Mouse (Mus musculus) megakaryocyte progenitor cell, adult 5-6 weeks (primary cell): Measurements from ENCODE around the gene Olfr701. TPM values are rescaled to one million over a fixed set of nuclear protein-coding genes. Genes with fewer than 3 reads are reported as not detected.

Experiments
- ATAC-seq: replicated peaks from 2 replicates; pipeline ENCODE4 v1.8.0; 2016; ENCODE audit warnings: mild to moderate bottlenecking, moderate TSS enrichment, inconsistent platforms; ENCODE audit not compliant: poor library complexity
- total RNA-seq, 2 experiments: library from RNA; stranded (forward) in 1 of 2; stranded (reverse) in 1 of 2; fragments of 157-497, 149-512 nt in 1 of 2; fragments of 200-1000 nt in 1 of 2; gene quantifications; 2 replicates each; pipeline versions ENCODE4 v1.2.3 to v1.2.4; 2015 to 2017

The Olfr701 gene
- not detected in 2 replicates for total RNA-seq (2015)
- not detected in 2 replicates for total RNA-seq (2017)

DNA sequence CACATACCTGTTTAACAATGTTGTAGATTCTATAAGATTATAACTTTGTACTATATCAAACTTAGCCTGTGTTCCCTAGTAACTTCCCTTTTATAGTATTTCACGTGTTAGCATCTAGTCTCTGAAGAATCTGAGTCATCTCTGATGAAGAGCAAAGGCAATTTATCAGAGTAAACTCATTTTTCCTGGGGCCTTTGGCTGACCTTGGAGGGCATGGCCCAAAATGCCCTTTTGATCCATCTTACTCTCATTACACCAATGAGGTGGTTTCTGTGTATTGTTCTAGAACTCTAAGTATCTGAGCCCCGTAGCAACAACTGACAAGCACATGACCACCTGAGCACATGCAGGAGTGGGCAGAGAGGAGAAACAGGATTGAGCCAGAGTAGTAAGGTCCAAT is at the start of gene Olfr701:
Olfr701 (plus strand) TSS at position 301 of the 400 bp plus-strand sequence.
- ATAC-seq = no peak; the same call in 1 of the 2 replicates

DNA sequence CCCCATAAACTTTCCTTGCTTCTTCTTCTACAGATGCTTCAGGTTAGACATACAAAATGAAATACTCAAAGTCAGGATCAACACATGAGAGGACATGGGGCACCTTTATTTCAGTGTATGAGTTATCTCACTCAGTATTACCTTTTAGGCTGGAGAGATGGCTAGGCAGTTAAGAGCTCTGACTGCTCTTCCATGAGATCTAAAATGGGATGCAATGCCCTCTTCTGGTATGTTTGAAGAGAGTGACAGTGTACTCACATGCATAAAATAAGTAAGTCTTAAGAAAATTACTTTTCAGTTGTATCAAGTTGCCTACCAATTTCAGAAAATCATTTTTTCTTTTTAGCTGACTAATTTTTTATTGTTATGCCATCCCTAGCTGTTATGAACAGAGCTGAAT is 25.6 kb upstream of the Olfr701 start:
- ATAC-seq = peak; percentile 50; the same call in 1 of the 2 replicates

DNA sequence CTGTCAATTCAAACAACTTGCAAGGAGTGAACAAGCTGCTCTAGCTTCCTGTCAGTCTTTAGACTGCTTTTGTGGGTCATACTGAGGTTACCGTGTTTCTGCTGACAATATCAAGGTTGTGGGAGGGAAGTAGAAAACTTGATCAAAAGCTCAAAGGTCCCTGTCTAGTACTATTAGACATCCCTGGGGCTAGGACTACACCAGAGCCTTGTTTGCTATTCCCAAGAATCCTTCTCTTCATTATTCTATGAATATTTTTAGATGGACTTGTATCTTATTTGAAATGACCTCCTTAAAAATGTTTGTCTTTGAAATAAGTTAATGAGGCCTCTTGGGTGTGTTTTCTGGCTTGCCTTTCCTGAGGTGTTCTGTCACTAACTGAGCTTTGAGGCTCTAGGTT is 20.8 kb upstream of the Olfr701 start, which contains the start of gene Olfr699:
Olfr699 (minus strand) TSS at position 101 of the 400 bp plus-strand sequence.
- ATAC-seq = no peak

DNA sequence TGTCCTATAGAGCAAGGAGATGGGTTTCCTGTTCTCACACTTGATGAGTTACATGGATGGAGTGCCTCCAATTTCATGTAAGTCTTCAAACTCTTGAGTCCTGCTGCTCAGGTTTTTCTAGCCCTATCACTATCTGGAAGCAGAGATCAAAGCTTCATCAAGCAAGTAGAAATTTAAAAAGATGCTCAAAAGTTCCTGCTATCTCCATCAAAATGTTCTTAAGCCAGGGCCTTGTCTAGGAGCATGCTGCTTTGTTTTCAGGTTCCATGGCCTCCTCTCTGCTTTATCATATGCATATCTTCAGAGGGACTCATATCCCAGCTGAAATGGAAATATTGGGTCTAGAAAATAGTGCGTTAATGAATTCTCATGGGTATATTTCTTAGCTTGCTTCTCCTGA is 5.2 kb upstream of the Olfr701 start, which contains the start of gene Olfr700:
Olfr700 (minus strand) TSS at position 101 of the 400 bp plus-strand sequence.
- no peak for ATAC-seq

DNA sequence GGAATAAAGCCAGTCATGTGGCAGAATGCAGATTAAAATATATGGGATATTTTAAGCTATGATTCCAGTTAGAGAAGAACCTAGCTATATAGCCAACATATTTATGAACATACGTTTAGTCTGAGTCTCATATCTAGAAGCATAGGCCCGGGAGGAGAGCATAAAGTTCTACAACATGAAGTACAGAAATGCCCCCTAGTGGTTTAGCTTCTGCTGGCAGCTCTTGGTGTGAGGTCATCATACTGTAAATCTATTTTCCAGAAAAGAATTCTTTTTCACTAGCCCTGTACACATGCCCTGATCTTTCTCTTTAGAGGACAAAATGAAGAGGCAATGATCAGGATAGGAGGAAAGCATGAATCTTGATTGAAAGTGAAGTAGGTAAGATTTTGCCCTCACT is 1.8 kb downstream of the Olfr701 start:
- ATAC-seq = peak; percentile 89

DNA sequence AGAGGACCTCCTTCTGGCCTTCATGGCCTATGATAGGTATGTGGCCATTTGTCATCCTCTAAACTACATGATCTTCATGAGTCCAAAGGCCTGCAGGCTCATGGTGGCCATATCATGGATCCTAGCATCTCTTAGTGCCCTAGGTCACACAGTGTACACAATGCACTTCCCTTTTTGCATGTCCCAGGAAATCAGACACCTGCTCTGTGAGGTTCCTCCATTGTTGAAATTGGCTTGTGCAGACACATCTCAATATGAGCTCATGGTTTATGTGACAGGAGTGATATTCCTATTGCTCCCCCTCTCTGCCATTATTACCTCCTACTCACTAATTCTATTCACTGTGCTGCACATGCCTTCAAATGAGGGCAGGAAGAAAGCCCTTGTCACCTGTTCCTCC is 4.5 kb downstream of the Olfr701 start:
- no peak; the same call in 1 of the 2 replicates for ATAC-seq

DNA sequence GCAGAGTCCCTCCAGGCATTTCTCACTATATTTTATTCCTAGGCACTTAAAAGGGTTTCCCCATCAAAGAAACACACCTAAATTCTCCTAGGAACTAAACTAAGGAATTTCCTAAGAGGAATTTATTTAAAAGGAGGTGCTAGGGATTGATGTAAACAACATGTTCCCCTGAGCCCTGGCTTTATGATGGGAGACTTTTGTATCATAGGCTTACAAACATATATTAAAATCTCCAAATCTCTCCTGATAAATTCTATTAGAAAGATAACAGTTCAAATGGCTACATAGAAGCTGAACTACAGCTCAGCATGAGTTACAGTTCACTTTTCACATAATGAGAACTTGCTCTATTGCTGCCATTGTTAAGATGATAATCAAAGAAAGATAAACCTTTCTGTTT is 19.9 kb downstream of the Olfr701 start, which contains the start of gene Olfr702:
Olfr702 (minus strand) TSS at position 101 of the 400 bp plus-strand sequence.
- ATAC-seq = no peak

DNA sequence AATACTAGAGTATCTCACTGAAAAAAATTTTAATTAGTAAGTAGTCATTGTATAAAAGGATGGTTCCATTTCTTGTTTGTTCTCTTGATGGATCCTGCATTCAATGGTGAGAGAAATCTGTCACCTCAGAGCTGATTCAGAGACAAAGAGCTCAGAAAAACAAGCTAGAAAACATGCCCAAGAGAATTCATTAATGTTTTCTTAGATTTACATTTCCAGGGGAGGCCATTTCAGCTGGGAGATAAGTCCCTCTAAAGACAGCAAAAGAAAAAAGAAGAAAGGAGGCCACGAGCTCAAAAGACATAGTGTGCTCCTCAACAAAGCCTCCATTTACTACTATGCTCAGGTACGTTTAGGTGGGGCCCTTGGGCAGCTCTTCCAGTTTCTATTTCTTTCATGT is 29.1 kb downstream of the Olfr701 start, which contains the start of gene Olfr703:
Olfr703 (plus strand) TSS at position 301 of the 400 bp plus-strand sequence.
- no peak for ATAC-seq

DNA sequence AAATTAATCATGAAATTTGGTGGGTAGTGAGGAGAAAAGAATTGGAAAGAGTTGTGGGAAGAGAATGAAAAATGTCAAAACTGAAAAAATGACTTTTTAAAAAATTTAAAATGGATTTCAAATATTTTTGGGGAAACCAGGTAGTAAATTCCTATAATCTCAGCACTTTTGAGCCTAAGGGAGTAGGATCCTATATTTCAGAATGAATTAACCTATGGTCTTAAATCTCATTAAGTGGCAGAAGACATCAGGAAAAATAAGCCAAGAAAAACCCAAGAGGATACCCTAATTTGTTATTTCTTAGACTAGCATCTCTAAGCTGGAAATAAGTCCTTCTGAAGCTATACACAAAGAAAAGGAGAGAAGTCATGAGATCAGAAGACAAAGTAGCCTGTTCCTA is 49.0 kb downstream of the Olfr701 start, which contains the start of gene Olfr704:
Olfr704 (plus strand) TSS at position 301 of the 400 bp plus-strand sequence.
- ATAC-seq = no peak

Other genes starting within 250 kb of the Olfr701 start
- not detected in 2 replicates for gene Olfr693, start 133.5 kb upstream of the Olfr701 start, total RNA-seq (2015)
- not detected in 2 replicates for gene Olfr693, start 133.5 kb upstream of the Olfr701 start, total RNA-seq (2017)
- not detected in 2 replicates for gene Olfr694, start 122.3 kb upstream of the Olfr701 start, total RNA-seq (2015)
- not detected in 2 replicates for gene Olfr694, start 122.3 kb upstream of the Olfr701 start, total RNA-seq (2017)
- 0.05 TPM in 1 of 2 replicates, not detected in the other for gene Olfr695, start 97.7 kb upstream of the Olfr701 start, total RNA-seq (2015)
- not detected in 2 replicates for gene Olfr695, start 97.7 kb upstream of the Olfr701 start, total RNA-seq (2017)
- gene Olfr697, start 71.7 kb upstream of the Olfr701 start, total RNA-seq (2015) = not detected in 2 replicates
- not detected in 2 replicates for gene Olfr697, start 71.7 kb upstream of the Olfr701 start, total RNA-seq (2017)
- not detected in 2 replicates for gene Olfr698, start 58.7 kb upstream of the Olfr701 start, total RNA-seq (2015)
- gene Olfr698, start 58.7 kb upstream of the Olfr701 start, total RNA-seq (2017) = not detected in 2 replicates
- not detected in 2 replicates for gene Olfr699, start 20.9 kb upstream of the Olfr701 start, total RNA-seq (2015)
- not detected in 2 replicates for gene Olfr699, start 20.9 kb upstream of the Olfr701 start, total RNA-seq (2017)
- gene Olfr700, start 5.3 kb upstream of the Olfr701 start, total RNA-seq (2015) = not detected in 2 replicates
- gene Olfr700, start 5.3 kb upstream of the Olfr701 start, total RNA-seq (2017) = not detected in 2 replicates
- gene Olfr702, start 19.8 kb downstream of the Olfr701 start, total RNA-seq (2015) = not detected in 2 replicates
- gene Olfr702, start 19.8 kb downstream of the Olfr701 start, total RNA-seq (2017) = not detected in 2 replicates
- not detected in 2 replicates for gene Olfr703, start 29.2 kb downstream of the Olfr701 start, total RNA-seq (2015)
- not detected in 2 replicates for gene Olfr703, start 29.2 kb downstream of the Olfr701 start, total RNA-seq (2017)
- gene Olfr704, start 49.1 kb downstream of the Olfr701 start, total RNA-seq (2015) = not detected in 2 replicates
- gene Olfr704, start 49.1 kb downstream of the Olfr701 start, total RNA-seq (2017) = not detected in 2 replicates
- gene Olfr705, start 62.8 kb downstream of the Olfr701 start, total RNA-seq (2015) = not detected in 2 replicates
- gene Olfr705, start 62.8 kb downstream of the Olfr701 start, total RNA-seq (2017) = not detected in 2 replicates
- not detected in 2 replicates for gene Olfr706, start 74.0 kb downstream of the Olfr701 start, total RNA-seq (2015)
- gene Olfr706, start 74.0 kb downstream of the Olfr701 start, total RNA-seq (2017) = not detected in 2 replicates
- gene Olfr707, start 87.1 kb downstream of the Olfr701 start, total RNA-seq (2015) = not detected in 2 replicates
- not detected in 2 replicates for gene Olfr707, start 87.1 kb downstream of the Olfr701 start, total RNA-seq (2017)
- not detected in 2 replicates for gene Olfr1532-ps1, start 93.9 kb downstream of the Olfr701 start, total RNA-seq (2015)
- not detected in 2 replicates for gene Olfr1532-ps1, start 93.9 kb downstream of the Olfr701 start, total RNA-seq (2017)
- gene Olfr709-ps1, start 118.1 kb downstream of the Olfr701 start, total RNA-seq (2015) = 0.02 TPM in 1 of 2 replicates, not detected in the other
- gene Olfr709-ps1, start 118.1 kb downstream of the Olfr701 start, total RNA-seq (2017) = not detected in 2 replicates
- gene Olfr710, start 134.2 kb downstream of the Olfr701 start, total RNA-seq (2015) = not detected in 2 replicates
- not detected in 2 replicates for gene Olfr710, start 134.2 kb downstream of the Olfr701 start, total RNA-seq (2017)
- gene Olfr6, start 149.8 kb downstream of the Olfr701 start, total RNA-seq (2015) = not detected in 2 replicates
- gene Olfr6, start 149.8 kb downstream of the Olfr701 start, total RNA-seq (2017) = not detected in 2 replicates
- not detected in 2 replicates for gene Olfr711, start 161.3 kb downstream of the Olfr701 start, total RNA-seq (2015)
- gene Olfr711, start 161.3 kb downstream of the Olfr701 start, total RNA-seq (2017) = not detected in 2 replicates
- not detected in 2 replicates for gene Olfr2, start 191.9 kb downstream of the Olfr701 start, total RNA-seq (2015)
- gene Olfr2, start 191.9 kb downstream of the Olfr701 start, total RNA-seq (2017) = not detected in 2 replicates
- gene Olfr713, start 217.0 kb downstream of the Olfr701 start, total RNA-seq (2015) = not detected in 2 replicates
- gene Olfr713, start 217.0 kb downstream of the Olfr701 start, total RNA-seq (2017) = not detected in 2 replicates